Mouse (Mus musculus) MEL (cell line): ENCODE results near the gene Fanca. TPM values are rescaled to one million over a fixed set of nuclear protein-coding genes. Genes with fewer than 3 reads are reported as not detected.
A peak's percentile ranks its signal among the peaks of the same experiment; 100 is the strongest.

ENCODE experiments used
- DNase-seq: peaks from one replicate; pipeline ENCODE4 v3.0.0; 2011; ENCODE audit warnings: low read depth, low spot score
- H3K27ac ChIP-seq: 2 replicates; pipeline ENCODE4 v1.5.1; 2012; ENCODE audit warnings: low read depth, mild to moderate bottlenecking, control low read depth, low read length, moderate library complexity; ENCODE audit not compliant: control insufficient read depth
- H3K27me3 ChIP-seq, 2 experiments: fragments of 150-350 bp in 1 of 2; sonication (generic) in 1 of 2; 2 replicates each; pipeline ENCODE4 v1.6.1; 2012; ENCODE audit warnings: low read length in 2 of 2, mild to moderate bottlenecking in 2 of 2, improper control_type of control experiment in 1 of 2, moderate library complexity in 1 of 2; ENCODE audit not compliant: insufficient read depth in 2 of 2, control insufficient read depth in 1 of 2
- H3K36me3 ChIP-seq, 2 experiments: 2 replicates each; pipeline ENCODE4 v1.6.1; 2012 to 2014; ENCODE audit warnings: low read length in 2 of 2, improper control_type of control experiment in 1 of 2, inconsistent platforms in 1 of 2, mild to moderate bottlenecking in 1 of 2; ENCODE audit not compliant: insufficient read depth in 2 of 2, control insufficient read depth in 1 of 2
- H3K4me1 ChIP-seq, 2 experiments: fragments of 150-350 bp in 1 of 2; sonication (generic) in 1 of 2; 2 replicates each; pipeline ENCODE4 v1.6.1; 2012; ENCODE audit warnings: low read length in 2 of 2, improper control_type of control experiment in 1 of 2, mild to moderate bottlenecking in 1 of 2; ENCODE audit not compliant: insufficient read depth in 2 of 2, control insufficient read depth in 1 of 2
- H3K4me3 ChIP-seq, 2 experiments: fragments of 150-350 bp in 1 of 2; sonication (generic) in 1 of 2; 2 replicates each; pipeline ENCODE4 v1.5.1; 2012; ENCODE audit warnings: low read depth in 2 of 2, low read length in 2 of 2, mild to moderate bottlenecking in 2 of 2, moderate library complexity in 2 of 2, control low read depth in 1 of 2, improper control_type of control experiment in 1 of 2; ENCODE audit not compliant: control insufficient read depth in 1 of 2, insufficient read depth in 1 of 2
- H3K79me2 ChIP-seq: 2 replicates; pipeline ENCODE4 v1.6.1; 2012; ENCODE audit warnings: mild to moderate bottlenecking, low read length, moderate library complexity; ENCODE audit not compliant: control insufficient read depth, poor library complexity, insufficient read depth
- H3K9ac ChIP-seq: 2 replicates; pipeline ENCODE4 v1.6.1; 2012; ENCODE audit warnings: low read depth, mild to moderate bottlenecking, control low read depth, low read length, moderate library complexity; ENCODE audit not compliant: control insufficient read depth, poor library complexity, severe bottlenecking
- H3K9me3 ChIP-seq: fragments of 150-350 bp; sonication (generic); replicated peaks from 2 replicates; pipeline ENCODE4 v1.6.1; 2012; ENCODE audit warnings: mild to moderate bottlenecking, low read length, improper control_type of control experiment, moderate library complexity; ENCODE audit not compliant: insufficient read depth
- BHLHE40 ChIP-seq: IDR thresholded peaks from 2 replicates; pipeline ENCODE4 v1.6.1; 2012; ENCODE audit warnings: low read depth, mild to moderate bottlenecking, inconsistent platforms, low read length, improper control_type of control experiment, borderline replicate concordance
- CHD1 ChIP-seq: IDR thresholded peaks from 2 replicates; pipeline ENCODE4 v1.6.1; 2012; ENCODE audit warnings: low read depth, mild to moderate bottlenecking, inconsistent platforms, low read length, improper control_type of control experiment
- CHD2 ChIP-seq: IDR thresholded peaks from 2 replicates; pipeline ENCODE4 v1.6.1; 2011; ENCODE audit warnings: low read length, improper control_type of control experiment
- CTCF ChIP-seq, 3 experiments: IDR thresholded peaks in 2 of 3; conservative IDR thresholded peaks in 1 of 3; 2 replicates each; pipeline ENCODE4 v1.5.1; 2011 to 2012; ENCODE audit warnings: low read length in 3 of 3, low read depth in 2 of 3, mild to moderate bottlenecking in 2 of 3, improper control_type of control experiment in 1 of 3, inconsistent platforms in 1 of 3, mixed read lengths in 1 of 3, moderate library complexity in 1 of 3; ENCODE audit not compliant: control insufficient read depth in 1 of 3, insufficient read depth in 1 of 3, poor library complexity in 1 of 3, severe bottlenecking in 1 of 3
- E2F4 ChIP-seq: IDR thresholded peaks from 2 replicates; pipeline ENCODE4 v1.6.1; 2011; ENCODE audit warnings: low read depth, low read length, improper control_type of control experiment, borderline replicate concordance
- ELF1 ChIP-seq: IDR thresholded peaks from 2 replicates; pipeline ENCODE4 v1.6.1; 2014; ENCODE audit warnings: low read depth, mild to moderate bottlenecking, inconsistent platforms, low read length, improper control_type of control experiment, moderate library complexity
- ETS1 ChIP-seq: IDR thresholded peaks from 2 replicates; pipeline ENCODE4 v1.6.1; 2012; ENCODE audit warnings: low read depth, mild to moderate bottlenecking, inconsistent platforms, low read length, improper control_type of control experiment, moderate library complexity
- GATA1 ChIP-seq: IDR thresholded peaks from 2 replicates; pipeline ENCODE4 v1.6.1; 2011; ENCODE audit warnings: low read depth, low read length, improper control_type of control experiment
- HCFC1 ChIP-seq: IDR thresholded peaks from 2 replicates; pipeline ENCODE4 v1.6.1; 2012; ENCODE audit warnings: low read depth, mild to moderate bottlenecking, inconsistent platforms, low read length, improper control_type of control experiment, moderate library complexity
- JUND ChIP-seq: IDR thresholded peaks from 2 replicates; pipeline ENCODE4 v1.6.1; 2011; ENCODE audit warnings: low read depth, mild to moderate bottlenecking, improper control_type of control experiment, low read length
- KAT2A ChIP-seq: conservative IDR thresholded peaks from 2 replicates; pipeline ENCODE4 v1.6.1; 2012; ENCODE audit warnings: low read depth, low read length, improper control_type of control experiment, inconsistent platforms
- MAFK ChIP-seq: IDR thresholded peaks from 2 replicates; pipeline ENCODE4 v1.6.1; 2011; ENCODE audit warnings: low read depth, mild to moderate bottlenecking, low read length, improper control_type of control experiment, borderline replicate concordance
- MAX ChIP-seq: IDR thresholded peaks from 2 replicates; pipeline ENCODE4 v1.6.1; 2011; ENCODE audit warnings: low read length, improper control_type of control experiment
- MAZ ChIP-seq: IDR thresholded peaks from 2 replicates; pipeline ENCODE4 v1.6.1; 2012; ENCODE audit warnings: low read depth, mild to moderate bottlenecking, inconsistent platforms, low read length, improper control_type of control experiment
- MEF2A ChIP-seq: IDR thresholded peaks from 2 replicates; pipeline ENCODE4 v1.6.1; 2014; ENCODE audit warnings: low read depth, mild to moderate bottlenecking, inconsistent platforms, low read length, improper control_type of control experiment; ENCODE audit not compliant: poor library complexity, insufficient replicate concordance, severe bottlenecking; ENCODE audit errors: extremely low read depth
- MYB ChIP-seq: IDR thresholded peaks from 2 replicates; pipeline ENCODE4 v1.6.1; 2011; ENCODE audit warnings: mild to moderate bottlenecking, low read depth, low read length, improper control_type of control experiment
- MYC ChIP-seq: IDR thresholded peaks from 2 replicates; pipeline ENCODE4 v1.6.1; 2011; ENCODE audit warnings: low read depth, mild to moderate bottlenecking, low read length, improper control_type of control experiment, moderate library complexity
- NRF1 ChIP-seq: IDR thresholded peaks from 2 replicates; pipeline ENCODE4 v1.6.1; 2014; ENCODE audit warnings: low read depth, mild to moderate bottlenecking, inconsistent platforms, low read length, improper control_type of control experiment, moderate library complexity; ENCODE audit not compliant: poor library complexity, insufficient read depth, severe bottlenecking
- POLR2A ChIP-seq, 2 experiments: IDR thresholded peaks; 2 replicates each; pipeline ENCODE4 v1.6.1; 2011 to 2012; ENCODE audit warnings: low read length in 2 of 2, mild to moderate bottlenecking in 2 of 2, control low read depth in 1 of 2, improper control_type of control experiment in 1 of 2, low read depth in 1 of 2, moderate library complexity in 1 of 2; ENCODE audit not compliant: control insufficient read depth in 1 of 2, insufficient read depth in 1 of 2, poor library complexity in 1 of 2
- POLR2AphosphoS2 ChIP-seq: IDR thresholded peaks from 2 replicates; pipeline ENCODE4 v1.6.1; 2011; ENCODE audit warnings: low read length, improper control_type of control experiment
- POLR2AphosphoS5 ChIP-seq: IDR thresholded peaks from 2 replicates; pipeline ENCODE4 v1.6.1; 2012; ENCODE audit warnings: low read depth, borderline replicate concordance, mild to moderate bottlenecking, inconsistent platforms, low read length, moderate library complexity, mixed read lengths
- RAD21 ChIP-seq: IDR thresholded peaks from 2 replicates; pipeline ENCODE4 v1.6.1; 2011; ENCODE audit warnings: mild to moderate bottlenecking, low read depth, low read length, improper control_type of control experiment
- RCOR1 ChIP-seq: IDR thresholded peaks from 2 replicates; pipeline ENCODE4 v1.6.1; 2012; ENCODE audit warnings: low read depth, mild to moderate bottlenecking, inconsistent platforms, low read length, improper control_type of control experiment
- SIN3A ChIP-seq: IDR thresholded peaks from 2 replicates; pipeline ENCODE4 v1.6.1; 2012; ENCODE audit warnings: low read length, improper control_type of control experiment, inconsistent platforms
- SMC3 ChIP-seq: IDR thresholded peaks from 2 replicates; pipeline ENCODE4 v1.6.1; 2011; ENCODE audit warnings: low read depth, low read length, improper control_type of control experiment
- TAL1 ChIP-seq: IDR thresholded peaks from 2 replicates; pipeline ENCODE4 v1.6.1; 2012; ENCODE audit warnings: mild to moderate bottlenecking, inconsistent platforms, low read length, moderate library complexity, mixed read lengths
- TBP ChIP-seq: IDR thresholded peaks from 2 replicates; pipeline ENCODE4 v1.8.0; 2011; ENCODE audit warnings: low read depth, low read length, improper control_type of control experiment
- TCF12 ChIP-seq: IDR thresholded peaks from 2 replicates; pipeline ENCODE4 v1.6.1; 2014; ENCODE audit warnings: low read depth, mild to moderate bottlenecking, inconsistent platforms, low read length, improper control_type of control experiment, moderate library complexity
- UBTF ChIP-seq: IDR thresholded peaks from 2 replicates; pipeline ENCODE4 v1.6.1; 2012; ENCODE audit warnings: low read depth, mild to moderate bottlenecking, inconsistent platforms, low read length, improper control_type of control experiment, moderate library complexity, borderline replicate concordance; ENCODE audit not compliant: insufficient read depth
- USF1 ChIP-seq: IDR thresholded peaks from 2 replicates; pipeline ENCODE4 v1.6.1; 2014; ENCODE audit warnings: low read depth, mild to moderate bottlenecking, inconsistent platforms, low read length, improper control_type of control experiment, moderate library complexity
- USF2 ChIP-seq, 2 experiments: IDR thresholded peaks; 2 replicates each; pipeline ENCODE4 v1.6.1; 2011 to 2012; ENCODE audit warnings: improper control_type of control experiment in 2 of 2, low read length in 2 of 2, borderline replicate concordance in 1 of 2, inconsistent platforms in 1 of 2, low read depth in 1 of 2, mild to moderate bottlenecking in 1 of 2; ENCODE audit not compliant: insufficient read depth in 1 of 2
- ZC3H11A ChIP-seq: IDR thresholded peaks from 2 replicates; pipeline ENCODE4 v1.6.1; 2012; ENCODE audit warnings: low read depth, mild to moderate bottlenecking, inconsistent platforms, low read length, improper control_type of control experiment
- ZKSCAN1 ChIP-seq: IDR thresholded peaks from 2 replicates; pipeline ENCODE4 v1.6.1; 2012; ENCODE audit warnings: low read depth, mild to moderate bottlenecking, inconsistent platforms, low read length, improper control_type of control experiment, moderate library complexity
- ZMIZ1 ChIP-seq: IDR thresholded peaks from 2 replicates; pipeline ENCODE4 v1.6.1; 2012; ENCODE audit warnings: low read depth, mild to moderate bottlenecking, inconsistent platforms, low read length, improper control_type of control experiment, moderate library complexity
- ZNF384 ChIP-seq: IDR thresholded peaks from 2 replicates; pipeline ENCODE4 v1.6.1; 2012; ENCODE audit warnings: low read depth, mild to moderate bottlenecking, inconsistent platforms, low read length, improper control_type of control experiment
- polyA plus RNA-seq, 2 experiments: library from polyadenylated mRNA; stranded (reverse) in 1 of 2; unstranded in 1 of 2; fragments of >175 nt in 1 of 2; fragments of >200 nt in 1 of 2; gene quantifications; 2 replicates each; pipeline versions ENCODE4 v1.2.1 to v1.2.4; 2012; ENCODE audit warnings: low replicate concordance in 2 of 2, low read depth in 1 of 2; ENCODE audit not compliant: insufficient read length in 2 of 2, insufficient read depth in 1 of 2, missing spikeins in 1 of 2
- total RNA-seq: library from RNA; depleted of rRNA; stranded (reverse); fragments of 300-350 nt; gene quantifications from 2 replicates; pipeline ENCODE4 v1.2.3, GENCODE M21; 2012

The Fanca gene
- total and polyA plus RNA-seq, 3 experiments = 32.2 to 75.9 TPM; not detected in 1

DNA sequence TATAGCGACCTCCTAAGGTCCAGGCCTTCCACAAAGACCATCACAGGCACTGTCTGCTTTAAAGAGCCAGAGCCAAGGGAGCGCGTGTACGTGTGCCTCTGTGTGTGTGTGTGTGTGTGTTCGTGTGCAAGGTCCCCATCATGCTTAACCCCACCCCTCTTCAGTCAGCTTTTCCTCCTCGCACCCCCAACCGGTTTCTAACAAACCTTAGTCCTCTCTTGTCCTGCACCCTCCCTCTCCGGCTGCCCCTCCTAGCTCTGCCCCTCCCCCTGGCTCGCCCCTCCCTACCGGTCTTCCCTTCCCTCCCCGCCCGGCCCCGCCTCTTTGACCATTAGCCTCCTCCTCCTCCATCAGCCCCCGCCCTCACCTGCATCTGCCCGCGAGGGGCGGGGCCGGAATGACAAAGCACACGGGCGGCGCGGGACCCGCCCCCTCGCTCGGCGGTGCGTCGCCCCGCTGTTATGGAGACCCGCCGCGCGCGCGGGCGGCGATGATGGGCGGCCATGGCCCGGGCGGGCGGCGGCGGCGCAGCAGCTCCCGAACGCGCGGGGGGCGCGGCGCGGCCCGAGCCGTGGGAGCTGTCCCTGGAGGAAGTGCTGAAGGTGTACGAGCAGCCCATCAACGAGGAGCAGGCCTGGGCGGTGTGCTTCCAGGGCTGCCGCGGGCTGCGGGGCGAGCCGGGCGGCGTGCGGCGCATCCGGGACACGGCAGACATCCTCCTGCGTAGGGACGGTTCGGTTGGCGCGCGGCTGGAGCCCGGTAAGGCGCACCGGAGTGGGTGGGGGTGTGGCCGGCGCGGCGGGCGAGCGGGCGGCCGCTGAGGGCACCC, 14.1 kb upstream of the Fanca start, which contains the start of gene Spire2:
TSS of gene Spire2 (plus strand) at position 452 of the 829 bp plus-strand sequence.
- Histone ChIP-seq H3K4me3 (peak within 1 kb of the TSS; percentile 61 to 74), H3K27me3 (no peaks in the 10 kb centered on the region), H3K27ac (peak within 1 kb of the TSS; percentile 71), H3K36me3 (peaks cover 0 to 9% of the 10 kb centered on the region in 2 experiments; a peak in 2 of 4 replicates), H3K9ac (peak within 1 kb of the TSS; percentile 47), H3K9me3 (no peaks in the 10 kb centered on the region), H3K79me2 (no peaks in the 10 kb centered on the region), H3K4me1 (peaks cover 0 to 21% of the 10 kb centered on the region in 2 experiments; a peak in 3 of 4 replicates)
- DNase-seq = peak; percentile 91
- TF ChIP-seq MYB = no peak
- TF ChIP-seq POLR2A (IDR thresholded peaks at IDR 0.05; ENCODE audit: control insufficient read depth in 1 of 2, insufficient read depth in 1 of 2, low read depth in 1 of 2, low read length in 2 of 2, poor library complexity in 1 of 2) = peak; percentile 29 to 60; a peak in 3 of 4 replicates
- TF ChIP-seq ELF1 = no peak
- TF ChIP-seq MEF2A = 0 out of 2 replicates have a peak, but pooled peaks have one; percentile 20
- no peak for TF ChIP-seq CHD1
- TF ChIP-seq CHD2 = no peak
- TF ChIP-seq MAZ = peak; percentile 85
- TF ChIP-seq BHLHE40 = no peak
- no peak for TF ChIP-seq SMC3
- TF ChIP-seq ZKSCAN1 = no peak
- no peak for TF ChIP-seq RAD21
- TF ChIP-seq ZMIZ1 = 0 out of 2 replicates have a peak, but pooled peaks have one; percentile 37
- TF ChIP-seq USF1 = no peak
- TF ChIP-seq MAFK = no peak
- TF ChIP-seq RCOR1 = no peak
- TF ChIP-seq KAT2A = no peak
- TF ChIP-seq ZNF384 = no peak
- 0 out of 6 replicates have a peak, but pooled peaks of 1 of the 3 experiments have one; percentile 5 for TF ChIP-seq CTCF (IDR thresholded peaks at IDR 0.05 in 2 of 3, conservative IDR thresholded peaks at IDR 0.05 in 1 of 3; ENCODE audit: control insufficient read depth in 1 of 3, insufficient read depth in 1 of 3, low read depth in 2 of 3, low read length in 3 of 3, poor library complexity in 1 of 3, severe bottlenecking in 1 of 3)
- TF ChIP-seq ZC3H11A = no peak
- TF ChIP-seq USF2 (IDR thresholded peaks at IDR 0.05; ENCODE audit: borderline replicate concordance in 1 of 2, insufficient read depth in 1 of 2, low read depth in 1 of 2, low read length in 2 of 2) = no peak
- TF ChIP-seq MAX = peak; percentile 52; the same call in 1 of the 2 replicates
- no peak for TF ChIP-seq TCF12
- no peak for TF ChIP-seq GATA1
- TF ChIP-seq JUND = no peak
- TF ChIP-seq SIN3A = peak; percentile 95
- TF ChIP-seq NRF1 = peak; percentile 43; the same call in 1 of the 2 replicates
- TF ChIP-seq POLR2AphosphoS2 = no peak
- no peak for TF ChIP-seq TBP
- TF ChIP-seq POLR2AphosphoS5 = no peak
- peak; percentile 89; the same call in 1 of the 2 replicates for TF ChIP-seq UBTF
- TF ChIP-seq TAL1 = no peak
- TF ChIP-seq E2F4 = 0 out of 2 replicates have a peak, but pooled peaks have one; percentile 3
- TF ChIP-seq HCFC1 = peak; percentile 14; the same call in 1 of the 2 replicates
- TF ChIP-seq MYC = no peak
- no peak for TF ChIP-seq ETS1
